Mouse (Mus musculus): Measurements from ENCODE around the gene Ap4b1. TPM values are rescaled to one million over a fixed set of nuclear protein-coding genes. Genes with fewer than 3 reads are reported as not detected.

The Ap4b1 gene
- polyA plus RNA-seq, 1 experiment from 2014 or later: 19.3 TPM

- WGBS: 84% methylated on average over 9 of the region's 9 CpGs
- DNase-seq (ENCODE audit: extremely low spot score, low spot score): no peak
- Histone ChIP-seq H3K27me3 (ENCODE audit: poor library complexity, severe bottlenecking) (no peaks in the 10 kb centered on the region), H3K9me3 (no peaks in the 10 kb centered on the region), H3K36me3 (replicated peaks) (no peaks in the 10 kb centered on the region), H3K4me3 (no peak overlapping the region), H3K4me1 (no peaks in the 10 kb centered on the region; the same call in 1 of the 2 replicates), H3K27ac (no peak overlapping the region)
These were observed 41.5 kb downstream of the Ap4b1 start for GRCm38 (mm10) chr3:103850644-103851363.

DNA sequence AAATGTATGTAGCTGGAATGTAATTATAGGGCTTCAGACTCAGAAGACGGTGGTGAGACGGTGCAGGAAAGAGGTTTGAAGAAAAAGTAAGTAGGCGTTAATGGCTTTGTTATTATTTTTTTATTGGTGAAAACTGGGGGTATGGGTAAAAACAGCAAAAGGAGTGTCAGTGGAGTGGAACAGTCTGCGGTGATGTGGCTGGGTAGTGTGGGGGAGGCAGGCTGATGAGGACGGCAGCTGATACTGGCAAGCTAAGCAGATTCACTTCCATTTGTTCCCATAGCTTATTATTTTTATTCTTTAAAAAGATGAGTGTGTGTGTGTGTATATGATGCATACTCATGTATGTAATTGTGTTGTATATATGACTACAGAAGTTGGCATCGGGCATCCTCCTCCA, 42.2 kb downstream of the Ap4b1 start:
- no peaks in the 10 kb centered on the region for H3K9me3 ChIP-seq
- no peaks in the 10 kb centered on the region for H3K36me3 ChIP-seq (replicated peaks)
- WGBS: 89% methylated on average over 6 of the region's 6 CpGs
- DNase-seq (ENCODE audit: extremely low spot score, low spot score): no peak
- no peak overlapping the region for H3K4me3 ChIP-seq
- H3K4me1 ChIP-seq: no peaks in the 10 kb centered on the region; the same call in 1 of the 2 replicates
- H3K27ac ChIP-seq: no peak overlapping the region
- no peaks in the 10 kb centered on the region for H3K27me3 ChIP-seq (ENCODE audit: poor library complexity, severe bottlenecking)

DNA sequence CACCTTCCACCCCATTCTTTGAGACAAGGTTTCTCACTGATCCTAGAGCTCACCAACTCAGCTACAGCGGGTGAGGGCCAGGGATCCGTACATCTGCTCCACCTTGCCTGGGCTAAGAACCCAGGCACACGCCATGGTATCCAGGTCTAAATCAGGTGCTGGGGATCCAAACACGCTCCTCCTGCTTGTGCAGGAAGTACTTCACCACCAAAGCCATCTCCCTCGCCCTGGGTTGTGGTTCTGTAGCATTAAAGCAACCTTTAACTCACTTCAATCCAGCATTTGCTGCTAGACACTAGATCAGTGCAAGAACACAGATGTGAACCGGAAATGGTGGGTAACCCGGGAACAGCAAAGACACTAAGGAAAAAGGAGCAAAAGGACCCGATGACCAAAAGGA, 42.6 kb downstream of the Ap4b1 start:
- H3K27me3 ChIP-seq (ENCODE audit: poor library complexity, severe bottlenecking): no peaks in the 10 kb centered on the region
- H3K27ac ChIP-seq: no peak overlapping the region
- no peak overlapping the region for H3K4me3 ChIP-seq
- no peak for DNase-seq (ENCODE audit: extremely low spot score, low spot score)
- H3K36me3 ChIP-seq (replicated peaks): no peaks in the 10 kb centered on the region
- no peaks in the 10 kb centered on the region; the same call in 1 of the 2 replicates for H3K4me1 ChIP-seq
- 94% methylated on average over 8 of the region's 8 CpGs for WGBS
- no peaks in the 10 kb centered on the region for H3K9me3 ChIP-seq

GRCm38 (mm10) chr3:103852565-103853299, 43.4 kb downstream of the Ap4b1 start:
- no peaks in the 10 kb centered on the region; the same call in 1 of the 2 replicates for H3K4me1 ChIP-seq
- DNase-seq (ENCODE audit: extremely low spot score, low spot score): no peak
- H3K4me3 ChIP-seq: no peak overlapping the region
- H3K9me3 ChIP-seq: no peaks in the 10 kb centered on the region
- 71% methylated on average over 3 of the region's 3 CpGs for WGBS
- no peaks in the 10 kb centered on the region for H3K36me3 ChIP-seq (replicated peaks)
- no peak overlapping the region for H3K27ac ChIP-seq
- no peaks in the 10 kb centered on the region for H3K27me3 ChIP-seq (ENCODE audit: poor library complexity, severe bottlenecking)

- H3K27ac ChIP-seq: no peak overlapping the region
- no peaks in the 10 kb centered on the region for H3K27me3 ChIP-seq (ENCODE audit: poor library complexity, severe bottlenecking)
- no peak for DNase-seq (ENCODE audit: extremely low spot score, low spot score)
- no peak overlapping the region for H3K4me3 ChIP-seq
- H3K4me1 ChIP-seq: no peaks in the 10 kb centered on the region; the same call in 1 of the 2 replicates
- WGBS: 85% methylated on average over 8 of the region's 8 CpGs
- H3K36me3 ChIP-seq (replicated peaks): no peaks in the 10 kb centered on the region
- H3K9me3 ChIP-seq: no peaks in the 10 kb centered on the region
These were observed 44.5 kb downstream of the Ap4b1 start for GRCm38 (mm10) chr3:103853804-103854203.

- H3K27ac ChIP-seq: no peak overlapping the region
- no peaks in the 10 kb centered on the region for H3K4me1 ChIP-seq
- no peak for DNase-seq (ENCODE audit: extremely low spot score, low spot score)
- H3K4me3 ChIP-seq: no peak overlapping the region
- H3K36me3 ChIP-seq (replicated peaks): no peaks in the 10 kb centered on the region
- 94% methylated on average over 7 of the region's 7 CpGs for WGBS
- H3K9me3 ChIP-seq: no peaks in the 10 kb centered on the region
- H3K27me3 ChIP-seq (ENCODE audit: poor library complexity, severe bottlenecking): no peaks in the 10 kb centered on the region
These were observed 47.9 kb downstream of the Ap4b1 start for GRCm38 (mm10) chr3:103857036-103857805.

GRCm38 (mm10) chr3:103857977-103858563, 48.8 kb downstream of the Ap4b1 start:
- H3K4me1 ChIP-seq: no peaks in the 10 kb centered on the region
- no peak overlapping the region for H3K4me3 ChIP-seq
- H3K27me3 ChIP-seq (ENCODE audit: poor library complexity, severe bottlenecking): no peaks in the 10 kb centered on the region
- 94% methylated on average over 6 of the region's 6 CpGs for WGBS
- H3K9me3 ChIP-seq: no peaks in the 10 kb centered on the region
- no peaks in the 10 kb centered on the region for H3K36me3 ChIP-seq (replicated peaks)
- DNase-seq (ENCODE audit: extremely low spot score, low spot score): no peak
- no peak overlapping the region for H3K27ac ChIP-seq

GRCm38 (mm10) chr3:103858881-103859801, 49.8 kb downstream of the Ap4b1 start, which contains the start of gene Ptpn22:
Gene Ptpn22, plus strand, starts transcription at chr3:103859795.
- H3K4me1 ChIP-seq: no peaks in the 10 kb centered on the region
- H3K9me3 ChIP-seq: no peaks in the 10 kb centered on the region
- no peaks in the 10 kb centered on the region for H3K27me3 ChIP-seq (ENCODE audit: poor library complexity, severe bottlenecking)
- H3K4me3 ChIP-seq: no peak within 1 kb of the TSS
- no peaks in the 10 kb centered on the region for H3K36me3 ChIP-seq (replicated peaks)
- 85% methylated on average over 12 of the region's 12 CpGs for WGBS
- DNase-seq (ENCODE audit: extremely low spot score, low spot score): no peak
- no peak within 1 kb of the TSS for H3K27ac ChIP-seq

GRCm38 (mm10) chr3:103859851-103860391, 50.6 kb downstream of the Ap4b1 start:
- no peak overlapping the region for H3K27ac ChIP-seq
- no peak overlapping the region for H3K4me3 ChIP-seq
- no peaks in the 10 kb centered on the region for H3K27me3 ChIP-seq (ENCODE audit: poor library complexity, severe bottlenecking)
- WGBS: 86% methylated on average over 6 of the region's 6 CpGs
- H3K36me3 ChIP-seq (replicated peaks): no peaks in the 10 kb centered on the region
- H3K9me3 ChIP-seq: no peaks in the 10 kb centered on the region
- no peaks in the 10 kb centered on the region for H3K4me1 ChIP-seq
- DNase-seq (ENCODE audit: extremely low spot score, low spot score): no peak

DNA sequence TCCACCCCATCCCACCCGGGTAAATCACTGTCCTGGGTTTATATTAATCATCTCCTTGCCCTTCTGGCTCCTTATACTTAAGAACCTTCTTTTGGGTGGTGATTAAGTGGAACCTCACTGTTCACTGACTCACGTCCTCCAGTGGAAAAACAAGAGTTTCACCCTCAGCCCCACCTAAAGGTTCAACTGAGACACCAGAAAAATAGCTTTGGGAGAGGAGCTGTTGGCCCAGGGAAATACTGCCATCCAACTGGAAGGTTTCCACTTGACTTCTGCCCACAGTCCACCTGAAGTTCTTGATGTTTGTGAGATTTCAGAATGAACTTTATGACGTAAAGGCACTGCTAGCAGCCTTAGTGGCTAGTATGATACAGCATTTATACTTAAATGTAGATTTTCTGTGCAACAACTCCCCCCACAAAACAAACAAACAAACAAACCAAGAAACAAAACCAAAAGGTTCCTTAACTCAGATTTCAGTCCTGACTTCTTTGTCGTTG, 53.5 kb downstream of the Ap4b1 start:
- 88% methylated on average over 4 of the region's 4 CpGs for WGBS
- DNase-seq (ENCODE audit: extremely low spot score, low spot score): no peak
- no peak overlapping the region for H3K27ac ChIP-seq
- H3K27me3 ChIP-seq (ENCODE audit: poor library complexity, severe bottlenecking): no peaks in the 10 kb centered on the region
- H3K36me3 ChIP-seq (replicated peaks): no peaks in the 10 kb centered on the region
- H3K4me1 ChIP-seq: no peaks in the 10 kb centered on the region
- no peak overlapping the region for H3K4me3 ChIP-seq
- no peaks in the 10 kb centered on the region for H3K9me3 ChIP-seq

GRCm38 (mm10) chr3:103864200-103864599, 54.9 kb downstream of the Ap4b1 start:
- H3K27me3 ChIP-seq (ENCODE audit: poor library complexity, severe bottlenecking): no peaks in the 10 kb centered on the region
- no peaks in the 10 kb centered on the region for H3K4me1 ChIP-seq
- H3K4me3 ChIP-seq: no peak overlapping the region
- H3K27ac ChIP-seq: no peak overlapping the region
- no peaks in the 10 kb centered on the region for H3K9me3 ChIP-seq
- WGBS: 93% methylated on average over 6 of the region's 6 CpGs
- no peaks in the 10 kb centered on the region for H3K36me3 ChIP-seq (replicated peaks)
- no peak for DNase-seq (ENCODE audit: extremely low spot score, low spot score)
